Mouse (Mus musculus): Measurements from ENCODE around the gene Hscb. TPM values are rescaled to one million over a fixed set of nuclear protein-coding genes. Genes with fewer than 3 reads are reported as not detected.

Gene Hscb
- polyA plus RNA-seq, 1 experiment from 2014 or later, result 8.9 TPM

- peak; percentile 97 for ATAC-seq (ENCODE audit: low FRiP score, low TSS enrichment)
- under 1% methylated on average over 77 of the region's 80 CpGs for WGBS
Observed at GRCm38 (mm10) chr5:110809667-110810325, 29.8 kb downstream of the Hscb start, which contains the start of gene Ulk1. Gene Ulk1, minus strand, starts transcription at chr5:110810097.

DNA sequence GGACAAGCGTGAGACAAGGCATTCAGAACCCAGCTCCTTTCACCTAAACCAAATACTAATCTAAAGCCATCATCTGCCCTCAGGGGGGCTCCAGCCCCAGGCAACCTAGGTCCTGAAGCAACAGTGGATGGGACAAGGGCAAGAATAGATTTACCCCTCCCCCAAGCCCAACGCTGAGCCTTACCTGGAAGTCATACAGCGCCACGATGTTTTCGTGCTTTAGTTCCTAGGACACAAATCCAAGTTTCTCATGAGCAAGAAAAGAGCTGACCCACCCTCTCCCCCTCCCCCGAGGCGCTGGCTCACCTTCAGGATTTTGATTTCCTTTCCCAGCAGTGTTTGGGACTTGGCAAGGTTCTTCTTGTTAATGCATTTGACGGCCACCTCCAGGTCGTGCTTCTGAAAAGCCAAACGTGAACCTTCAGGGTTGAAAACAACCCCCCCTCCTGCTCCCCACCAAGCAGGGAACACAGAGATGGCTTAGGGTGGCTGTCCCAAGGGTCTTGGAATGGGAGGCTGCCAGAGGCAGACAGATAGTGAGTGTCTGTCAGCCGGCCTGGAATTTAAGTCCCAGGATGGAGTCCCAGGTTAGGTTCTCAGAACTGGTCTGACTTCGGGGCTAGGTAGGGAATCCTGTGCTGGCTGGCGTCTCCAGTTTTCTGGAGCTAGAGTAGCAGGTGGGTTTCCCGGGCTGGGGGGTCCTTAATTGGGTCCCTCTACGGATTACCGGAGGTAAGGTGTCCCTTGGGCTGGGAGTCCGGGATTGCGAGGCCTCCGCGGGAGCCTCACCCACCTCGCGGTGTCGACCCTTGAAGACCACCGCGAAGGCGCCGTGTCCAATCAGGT lies 30.5 kb downstream of the Hscb start:
- 1% methylated on average over 27 of the region's 27 CpGs for WGBS
- Histone ChIP-seq H3K4me2 (ENCODE audit: low read length) (peak overlapping the region; percentile 98), H3K36me3 (ENCODE audit: control insufficient read depth, insufficient read depth, low read length) (peaks cover 27% of the 10 kb centered on the region; the same call in 1 of the 2 replicates), H3K4me1 (ENCODE audit: control insufficient read depth, insufficient read depth, low read length) (peaks cover 30% of the 10 kb centered on the region), H3K27me3 (ENCODE audit: control insufficient read depth, insufficient read depth, low read length) (no peaks in the 10 kb centered on the region), H3K9ac (replicated peaks; ENCODE audit: low read length) (peak overlapping the region; percentile 99), H3K27ac (replicated peaks; ENCODE audit: low read depth, low read length) (peak overlapping the region; percentile 89), H3K4me3 (replicated peaks; ENCODE audit: low read depth, low read length) (peak overlapping the region; percentile 84), H3K9me3 (ENCODE audit: control insufficient read depth, low read length) (no peaks in the 10 kb centered on the region)
- no peak for ATAC-seq (ENCODE audit: low FRiP score, low TSS enrichment)
- DNase-seq, result peak; percentile 34

More at GRCm38 (mm10) chr5:110809667-110810325, 29.8 kb downstream of the Hscb start, which contains the start of gene Ulk1:
- H3K4me3 ChIP-seq (replicated peaks; ENCODE audit: low read depth, low read length), result peak within 1 kb of the TSS; percentile 84
- no peaks in the 10 kb centered on the region for H3K27me3 ChIP-seq (ENCODE audit: control insufficient read depth, insufficient read depth, low read length)
- H3K4me2 ChIP-seq (ENCODE audit: low read length), result peak within 1 kb of the TSS; percentile 98
- peak within 1 kb of the TSS; percentile 99 for H3K9ac ChIP-seq (replicated peaks; ENCODE audit: low read length)
- DNase-seq, result peak; percentile 99
- H3K36me3 ChIP-seq (ENCODE audit: control insufficient read depth, insufficient read depth, low read length), result peaks cover 22% of the 10 kb centered on the region; the same call in 1 of the 2 replicates
- H3K9me3 ChIP-seq (ENCODE audit: control insufficient read depth, low read length), result no peaks in the 10 kb centered on the region
- H3K4me1 ChIP-seq (ENCODE audit: control insufficient read depth, insufficient read depth, low read length), result peaks cover 30% of the 10 kb centered on the region
- H3K27ac ChIP-seq (replicated peaks; ENCODE audit: low read depth, low read length), result peak within 1 kb of the TSS; percentile 89

- Histone ChIP-seq H3K36me3 (ENCODE audit: control insufficient read depth, insufficient read depth, low read length) (peaks cover 27% of the 10 kb centered on the region; the same call in 1 of the 2 replicates), H3K9me3 (ENCODE audit: control insufficient read depth, low read length) (no peaks in the 10 kb centered on the region), H3K4me3 (replicated peaks; ENCODE audit: low read depth, low read length) (peak overlapping the region; percentile 84), H3K27me3 (ENCODE audit: control insufficient read depth, insufficient read depth, low read length) (no peaks in the 10 kb centered on the region), H3K27ac (replicated peaks; ENCODE audit: low read depth, low read length) (peak overlapping the region; percentile 52), H3K4me2 (ENCODE audit: low read length) (peak overlapping the region; percentile 98), H3K9ac (replicated peaks; ENCODE audit: low read length) (peak overlapping the region; percentile 99), H3K4me1 (ENCODE audit: control insufficient read depth, insufficient read depth, low read length) (peaks cover 30% of the 10 kb centered on the region)
- DNase-seq, result peak; percentile 86
- WGBS, result 4% methylated on average over 14 of the region's 14 CpGs
- peak; percentile 51 for ATAC-seq (ENCODE audit: low FRiP score, low TSS enrichment)
Observed at GRCm38 (mm10) chr5:110808061-110808631, 31.4 kb downstream of the Hscb start.

DNA sequence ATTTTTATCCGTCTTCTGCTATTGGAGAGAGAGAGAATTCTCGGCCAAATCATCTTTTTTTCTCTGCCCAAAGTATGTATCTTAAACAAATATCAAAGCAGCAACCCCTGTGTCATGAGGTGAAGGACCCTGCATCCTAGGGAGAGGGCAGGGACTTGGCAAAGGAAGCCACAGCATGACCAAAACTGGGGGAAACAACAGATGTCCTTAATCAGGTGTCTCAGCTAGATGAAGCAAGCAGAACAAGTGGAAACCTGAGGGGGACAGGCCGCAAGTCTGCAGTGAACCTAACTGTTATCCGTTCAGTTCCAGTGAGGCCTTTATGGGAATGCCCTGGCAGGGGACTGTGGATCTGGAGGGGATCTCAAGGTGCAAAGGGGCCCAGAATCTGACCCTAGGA lies 32.1 kb downstream of the Hscb start:
- DNase-seq, result no peak
- no peak overlapping the region for H3K27ac ChIP-seq (replicated peaks; ENCODE audit: low read depth, low read length)
- no peak for ATAC-seq (ENCODE audit: low FRiP score, low TSS enrichment)
- H3K9ac ChIP-seq (replicated peaks; ENCODE audit: low read length), result peak overlapping the region; percentile 99
- peaks cover 27% of the 10 kb centered on the region; the same call in 1 of the 2 replicates for H3K36me3 ChIP-seq (ENCODE audit: control insufficient read depth, insufficient read depth, low read length)
- H3K4me1 ChIP-seq (ENCODE audit: control insufficient read depth, insufficient read depth, low read length), result peaks cover 30% of the 10 kb centered on the region
- peak overlapping the region; percentile 98 for H3K4me2 ChIP-seq (ENCODE audit: low read length)
- peak overlapping the region; percentile 84 for H3K4me3 ChIP-seq (replicated peaks; ENCODE audit: low read depth, low read length)
- no peaks in the 10 kb centered on the region for H3K27me3 ChIP-seq (ENCODE audit: control insufficient read depth, insufficient read depth, low read length)
- WGBS, result 90% methylated on average over 4 of the region's 4 CpGs
- H3K9me3 ChIP-seq (ENCODE audit: control insufficient read depth, low read length), result no peaks in the 10 kb centered on the region

- H3K4me1 ChIP-seq (ENCODE audit: control insufficient read depth, insufficient read depth, low read length), result peaks cover 30% of the 10 kb centered on the region
- no peak for DNase-seq
- no peak overlapping the region for H3K4me3 ChIP-seq (replicated peaks; ENCODE audit: low read depth, low read length)
- WGBS, result 83% methylated on average over 1 of the region's 1 CpGs
- no peak overlapping the region for H3K27ac ChIP-seq (replicated peaks; ENCODE audit: low read depth, low read length)
- H3K9ac ChIP-seq (replicated peaks; ENCODE audit: low read length), result no peak overlapping the region
- H3K4me2 ChIP-seq (ENCODE audit: low read length), result peak overlapping the region; percentile 12; the same call in 1 of the 2 replicates
- no peak for ATAC-seq (ENCODE audit: low FRiP score, low TSS enrichment)
- no peaks in the 10 kb centered on the region for H3K27me3 ChIP-seq (ENCODE audit: control insufficient read depth, insufficient read depth, low read length)
- H3K36me3 ChIP-seq (ENCODE audit: control insufficient read depth, insufficient read depth, low read length), result peaks cover 33% of the 10 kb centered on the region
- H3K9me3 ChIP-seq (ENCODE audit: control insufficient read depth, low read length), result no peaks in the 10 kb centered on the region
Observed at GRCm38 (mm10) chr5:110806676-110807075, 32.9 kb downstream of the Hscb start.

DNA sequence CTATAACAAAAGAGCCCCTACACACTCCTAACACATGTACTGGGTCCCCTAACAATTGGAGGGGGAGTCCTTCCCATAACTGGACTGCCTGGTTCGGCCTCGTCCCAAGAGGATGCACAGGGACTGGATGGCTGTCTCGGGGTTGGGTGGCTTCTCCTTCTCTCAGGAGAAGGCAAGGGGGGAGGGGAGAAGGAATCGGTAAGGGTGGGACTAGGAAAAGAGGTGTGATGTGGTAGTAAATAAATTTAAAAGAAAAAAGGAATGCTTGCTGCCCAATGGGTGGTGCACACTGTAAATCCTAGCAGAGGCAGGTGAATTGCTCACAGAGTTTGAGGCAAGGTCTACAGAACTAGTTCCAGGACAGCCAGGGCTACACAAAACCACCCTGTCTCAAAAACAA lies 33.4 kb downstream of the Hscb start:
- Histone ChIP-seq H3K9me3 (ENCODE audit: control insufficient read depth, low read length) (no peaks in the 10 kb centered on the region), H3K4me2 (ENCODE audit: low read length) (no peak overlapping the region), H3K4me3 (replicated peaks; ENCODE audit: low read depth, low read length) (no peak overlapping the region), H3K27ac (replicated peaks; ENCODE audit: low read depth, low read length) (no peak overlapping the region), H3K27me3 (ENCODE audit: control insufficient read depth, insufficient read depth, low read length) (no peaks in the 10 kb centered on the region), H3K9ac (replicated peaks; ENCODE audit: low read length) (no peak overlapping the region), H3K36me3 (ENCODE audit: control insufficient read depth, insufficient read depth, low read length) (peaks cover 38% of the 10 kb centered on the region), H3K4me1 (ENCODE audit: control insufficient read depth, insufficient read depth, low read length) (peaks cover 30% of the 10 kb centered on the region)
- DNase-seq (no peak), ATAC-seq (ENCODE audit: low FRiP score, low TSS enrichment) (no peak)
- 88% methylated on average over 4 of the region's 4 CpGs for WGBS

GRCm38 (mm10) chr5:110804012-110804743 lies 35.4 kb downstream of the Hscb start:
- Histone ChIP-seq H3K27ac (replicated peaks; ENCODE audit: low read depth, low read length) (no peak overlapping the region), H3K9ac (replicated peaks; ENCODE audit: low read length) (no peak overlapping the region), H3K4me1 (ENCODE audit: control insufficient read depth, insufficient read depth, low read length) (peaks cover 30% of the 10 kb centered on the region), H3K4me3 (replicated peaks; ENCODE audit: low read depth, low read length) (no peak overlapping the region), H3K36me3 (ENCODE audit: control insufficient read depth, insufficient read depth, low read length) (peaks cover 54% of the 10 kb centered on the region), H3K9me3 (ENCODE audit: control insufficient read depth, low read length) (no peaks in the 10 kb centered on the region), H3K4me2 (ENCODE audit: low read length) (no peak overlapping the region), H3K27me3 (ENCODE audit: control insufficient read depth, insufficient read depth, low read length) (no peaks in the 10 kb centered on the region)
- ATAC-seq (ENCODE audit: low FRiP score, low TSS enrichment) (no peak), DNase-seq (no peak)
- 92% methylated on average over 7 of the region's 7 CpGs for WGBS

DNA sequence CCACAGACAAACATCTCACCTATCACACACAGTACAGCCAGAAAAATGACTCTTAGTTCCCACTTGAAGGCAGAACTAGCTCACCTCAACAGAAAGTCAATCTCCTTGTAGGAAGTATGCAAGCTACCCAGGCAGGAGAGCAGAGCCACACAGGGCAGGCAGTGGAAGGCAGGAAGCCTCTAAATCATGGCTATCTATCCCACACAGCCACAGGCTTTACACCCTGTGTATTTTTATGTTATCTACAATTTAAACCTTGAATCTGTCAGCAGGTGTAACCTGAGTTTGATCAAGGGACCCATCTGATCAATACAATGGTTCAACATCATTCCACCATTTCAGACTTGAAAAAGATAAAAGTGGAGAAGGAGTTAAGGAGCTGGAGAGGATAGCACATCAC lies 36.8 kb downstream of the Hscb start:
- Histone ChIP-seq H3K36me3 (ENCODE audit: control insufficient read depth, insufficient read depth, low read length) (peaks cover 67% of the 10 kb centered on the region), H3K4me1 (ENCODE audit: control insufficient read depth, insufficient read depth, low read length) (peaks cover 18% of the 10 kb centered on the region)
- ATAC-seq (ENCODE audit: low FRiP score, low TSS enrichment), result no peak

More for the DNA sequence above, 36.8 kb downstream of the Hscb start:
- DNase-seq, result no peak
- no peak overlapping the region for H3K9ac ChIP-seq (replicated peaks; ENCODE audit: low read length)
- H3K4me2 ChIP-seq (ENCODE audit: low read length), result no peak overlapping the region
- H3K9me3 ChIP-seq (ENCODE audit: control insufficient read depth, low read length), result no peaks in the 10 kb centered on the region
- no peak overlapping the region for H3K4me3 ChIP-seq (replicated peaks; ENCODE audit: low read depth, low read length)
- no peaks in the 10 kb centered on the region for H3K27me3 ChIP-seq (ENCODE audit: control insufficient read depth, insufficient read depth, low read length)
- no peak overlapping the region for H3K27ac ChIP-seq (replicated peaks; ENCODE audit: low read depth, low read length)

Measured in midbrain, embryonic 14.5 days (tissue).